Mouse (Mus musculus) embryonic fibroblast, embryonic 13.5 days (primary cell): ENCODE measurements at regions not wholly inside any gene's neighbourhood (a gene's known extent, or its start where the extent isn't known, plus 50 kb on each side); places are given as distances from the start of the nearest gene placed in this dataset.

Source experiments
- CTCF ChIP-seq: IDR thresholded peaks from 2 replicates; pipeline ENCODE4 v1.5.1; 2011; ENCODE audit warnings: mild to moderate bottlenecking, control low read depth, low read length, moderate library complexity, borderline replicate concordance; ENCODE audit not compliant: insufficient read depth
- POLR2A ChIP-seq: IDR thresholded peaks from 2 replicates; pipeline ENCODE4 v1.6.1; 2011; ENCODE audit warnings: low read depth, mild to moderate bottlenecking, control low read depth, low read length, moderate library complexity

- TF ChIP-seq CTCF (no peak), POLR2A (no peak)
Measured at GRCm38 (mm10) chr7:72501431-72501830, 195.0 kb upstream of the Mctp2 start.
